Mouse (Mus musculus): ENCODE data around the gene Glud1. TPM values are rescaled to one million over a fixed set of nuclear protein-coding genes. Genes with fewer than 3 reads are reported as not detected.
"Not testable (repeated sequence)": the region's sequence is repeated elsewhere in the genome, so short reads cannot be mapped to it uniquely, and the experiment has no call there.

The Glud1 gene
- polyA plus RNA-seq, 1 experiment from 2014 or later: 87.8 TPM

DNA sequence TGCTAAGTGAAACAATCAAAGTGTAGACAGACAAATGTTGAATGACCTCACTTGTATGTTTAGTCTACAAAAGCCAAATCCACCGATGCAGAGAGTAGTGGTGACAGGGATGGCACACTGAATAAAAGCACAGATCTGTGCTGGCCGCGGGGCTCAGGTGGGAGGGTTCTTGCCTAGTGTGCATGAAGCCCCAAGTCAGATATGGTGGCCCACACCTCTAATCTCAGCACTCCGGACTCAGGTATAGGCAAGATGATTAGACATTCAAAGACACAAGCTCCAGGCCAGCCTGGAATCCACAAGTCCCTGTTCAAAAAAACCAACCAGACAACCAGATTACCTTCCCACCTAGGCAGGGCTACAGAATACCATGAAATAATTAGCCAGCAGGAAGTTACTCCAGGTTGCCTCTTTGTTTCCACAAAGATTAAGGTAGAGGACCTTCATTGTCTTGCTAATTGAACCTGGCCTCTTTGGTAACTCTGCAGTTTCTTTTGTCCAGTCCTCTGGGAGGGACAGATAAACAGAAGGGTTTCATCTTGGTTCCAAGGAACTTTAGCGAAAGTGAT, 49.2 kb downstream of the Glud1 start:
- no peak overlapping the region for H3K4me3 ChIP-seq (replicated peaks)
- WGBS: 28% methylated on average over 5 of the region's 5 CpGs

DNA sequence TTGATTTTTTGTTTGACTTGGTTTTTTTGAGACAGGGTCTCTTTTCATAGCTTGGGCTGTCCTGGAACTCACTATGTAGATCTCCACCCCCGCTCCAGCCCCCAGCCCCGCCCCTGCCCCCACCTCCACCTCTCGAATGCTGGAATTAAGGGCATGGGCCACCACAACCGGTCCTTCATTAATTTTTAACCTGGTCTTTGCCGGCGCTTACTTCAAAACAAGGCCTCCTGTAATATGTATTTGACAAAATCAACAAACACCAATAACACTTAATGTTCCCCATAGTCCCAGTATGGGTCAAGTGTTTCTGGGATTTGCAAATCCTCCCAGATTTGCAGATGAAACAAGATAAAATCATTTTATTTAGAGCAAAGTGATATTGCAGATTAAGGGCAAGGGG, 49.7 kb downstream of the Glud1 start:
- H3K27ac ChIP-seq: no peak overlapping the region

More for the DNA sequence above, 49.2 kb downstream of the Glud1 start:
- Histone ChIP-seq H3K27ac (no peak overlapping the region), H3K4me1 (peaks cover 7% of the 10 kb centered on the region), H3K9ac (no peak overlapping the region), H3K36me3 (replicated peaks) (no peaks in the 10 kb centered on the region), H3K27me3 (peaks cover 20% of the 10 kb centered on the region), H3K4me2 (no peak overlapping the region), H3K9me3 (no peaks in the 10 kb centered on the region)
- no peak for ATAC-seq (ENCODE audit: low FRiP score)

DNA sequence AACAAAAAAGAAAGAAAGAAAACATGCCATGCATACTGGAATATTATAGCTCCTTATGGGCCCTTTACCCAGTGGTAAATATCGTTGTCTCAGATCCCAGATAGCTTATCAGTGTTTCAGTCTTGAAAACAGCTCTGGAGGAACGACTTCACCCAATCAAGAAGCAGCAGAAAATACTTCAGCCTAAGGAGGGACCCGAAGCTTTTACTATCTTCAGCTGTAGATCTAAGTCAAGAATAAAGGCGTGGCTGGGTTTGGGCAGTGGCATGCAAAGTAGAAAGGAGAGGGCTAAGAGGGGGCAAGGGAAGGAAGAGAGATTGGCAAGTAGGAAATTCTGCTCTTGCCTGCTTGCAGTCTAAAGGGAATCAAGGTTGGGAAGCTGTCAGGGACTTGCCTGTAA, 51.6 kb downstream of the Glud1 start:
- H3K4me3 ChIP-seq (replicated peaks): no peak overlapping the region
- no peak overlapping the region for H3K27ac ChIP-seq
- peaks cover 7% of the 10 kb centered on the region for H3K4me1 ChIP-seq
- no peaks in the 10 kb centered on the region for H3K9me3 ChIP-seq
- 80% methylated on average over 4 of the region's 4 CpGs for WGBS
- no peaks in the 10 kb centered on the region for H3K36me3 ChIP-seq (replicated peaks)
- ATAC-seq (ENCODE audit: low FRiP score): no peak
- H3K4me2 ChIP-seq: no peak overlapping the region
- peaks cover 20% of the 10 kb centered on the region for H3K27me3 ChIP-seq
- no peak overlapping the region for H3K9ac ChIP-seq

More for the DNA sequence above, 49.7 kb downstream of the Glud1 start:
- no peaks in the 10 kb centered on the region for H3K9me3 ChIP-seq
- no peaks in the 10 kb centered on the region for H3K36me3 ChIP-seq (replicated peaks)
- H3K27me3 ChIP-seq: peaks cover 20% of the 10 kb centered on the region
- no peak overlapping the region for H3K9ac ChIP-seq
- H3K4me1 ChIP-seq: peaks cover 7% of the 10 kb centered on the region
- H3K4me2 ChIP-seq: no peak overlapping the region
- no peak overlapping the region for H3K4me3 ChIP-seq (replicated peaks)
- WGBS: 45% methylated on average over 6 of the region's 6 CpGs
- no peak for ATAC-seq (ENCODE audit: low FRiP score)

DNA sequence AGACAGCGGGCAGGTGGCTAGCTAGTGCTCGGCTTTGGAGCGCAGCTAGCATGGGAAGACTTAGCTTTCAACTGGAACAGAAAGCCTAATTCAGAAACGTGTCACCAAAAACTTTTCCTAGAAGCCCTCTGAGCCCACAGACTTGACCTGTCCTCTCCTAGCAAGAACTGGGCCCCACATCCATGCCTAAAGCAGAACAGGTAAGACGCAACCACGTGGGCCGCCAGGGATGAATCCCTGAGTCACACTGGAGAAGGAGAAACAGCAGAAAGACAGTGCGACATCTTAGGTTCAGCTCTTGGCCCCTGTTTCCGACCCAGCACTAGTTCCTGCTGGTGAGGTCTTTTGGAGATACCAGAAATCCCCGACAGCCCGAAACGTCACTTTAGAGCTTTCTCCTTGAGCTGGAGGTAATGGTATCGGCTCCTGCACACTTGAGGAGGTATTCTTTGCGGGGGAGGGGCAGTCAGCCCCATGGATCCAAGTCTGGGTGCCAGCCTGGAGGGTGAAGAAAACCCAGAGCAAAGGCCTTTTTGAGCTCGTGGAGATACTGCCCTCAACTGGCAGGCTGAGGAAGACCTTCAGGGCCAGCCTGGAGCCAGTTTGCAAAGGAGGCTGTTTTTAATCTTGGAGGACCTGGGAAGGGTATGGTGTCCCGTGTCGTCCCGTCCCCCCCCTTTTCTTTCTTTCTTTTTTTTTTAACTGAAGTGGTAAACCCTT, 52.4 kb downstream of the Glud1 start:
- peaks cover 16% of the 10 kb centered on the region for H3K27me3 ChIP-seq
- H3K4me1 ChIP-seq: peaks cover 7% of the 10 kb centered on the region
- H3K4me3 ChIP-seq (replicated peaks): peak overlapping the region; percentile 42
- no peak overlapping the region for H3K9ac ChIP-seq
- H3K4me2 ChIP-seq: peak overlapping the region; percentile 71
- H3K9me3 ChIP-seq: no peaks in the 10 kb centered on the region
- 31% methylated on average over 18 of the region's 18 CpGs for WGBS
- no peak overlapping the region for H3K27ac ChIP-seq
- no peaks in the 10 kb centered on the region for H3K36me3 ChIP-seq (replicated peaks)
- ATAC-seq (ENCODE audit: low FRiP score): peak; percentile 62

DNA sequence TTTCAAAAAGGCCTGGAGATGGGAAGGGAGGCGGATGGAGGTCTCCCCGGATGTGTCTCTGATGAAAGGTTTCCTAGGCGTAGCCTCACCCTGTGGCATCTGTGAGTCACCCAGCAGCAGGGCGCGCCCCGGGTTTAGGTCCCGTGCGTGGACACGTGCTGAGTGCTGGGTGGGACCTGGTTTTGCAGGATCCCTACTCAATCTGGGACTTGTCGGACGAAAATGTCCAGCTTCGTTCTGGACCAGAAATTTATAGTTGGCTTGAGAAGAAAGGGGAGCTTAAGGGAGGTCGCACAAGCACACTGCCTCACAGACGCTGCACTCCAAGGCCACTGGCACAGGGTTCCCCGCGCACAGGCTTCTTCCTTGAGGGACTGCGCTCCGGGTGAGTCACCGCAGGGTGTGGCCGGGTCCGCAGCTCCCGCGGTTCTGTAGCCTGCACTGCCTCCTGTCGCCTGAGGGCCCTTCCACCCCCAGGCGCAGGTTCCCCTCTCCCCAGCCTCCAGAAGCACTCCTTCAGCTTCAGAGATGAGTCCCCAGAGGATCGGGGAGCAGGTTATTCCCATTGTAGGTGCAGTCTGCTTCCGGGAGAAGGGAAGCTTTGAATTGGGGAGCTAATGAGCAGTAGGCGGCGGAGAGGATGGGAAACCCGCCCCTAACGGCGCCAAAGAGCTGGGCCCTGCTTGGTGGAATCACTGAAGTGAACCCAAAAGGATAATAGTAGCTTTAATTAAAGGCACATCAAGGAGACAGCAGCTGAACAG, 53.1 kb downstream of the Glud1 start:
- no peaks in the 10 kb centered on the region for H3K36me3 ChIP-seq (replicated peaks)
- ATAC-seq (ENCODE audit: low FRiP score): peak; percentile 78
- peak overlapping the region; percentile 42 for H3K4me3 ChIP-seq (replicated peaks)
- H3K27ac ChIP-seq: no peak overlapping the region
- under 1% methylated on average over 32 of the region's 32 CpGs for WGBS
- peak overlapping the region; percentile 49 for H3K9ac ChIP-seq
- H3K4me2 ChIP-seq: peak overlapping the region; percentile 71
- H3K4me1 ChIP-seq: peaks cover 7% of the 10 kb centered on the region
- H3K9me3 ChIP-seq: no peaks in the 10 kb centered on the region
- H3K27me3 ChIP-seq: peaks cover 16% of the 10 kb centered on the region

DNA sequence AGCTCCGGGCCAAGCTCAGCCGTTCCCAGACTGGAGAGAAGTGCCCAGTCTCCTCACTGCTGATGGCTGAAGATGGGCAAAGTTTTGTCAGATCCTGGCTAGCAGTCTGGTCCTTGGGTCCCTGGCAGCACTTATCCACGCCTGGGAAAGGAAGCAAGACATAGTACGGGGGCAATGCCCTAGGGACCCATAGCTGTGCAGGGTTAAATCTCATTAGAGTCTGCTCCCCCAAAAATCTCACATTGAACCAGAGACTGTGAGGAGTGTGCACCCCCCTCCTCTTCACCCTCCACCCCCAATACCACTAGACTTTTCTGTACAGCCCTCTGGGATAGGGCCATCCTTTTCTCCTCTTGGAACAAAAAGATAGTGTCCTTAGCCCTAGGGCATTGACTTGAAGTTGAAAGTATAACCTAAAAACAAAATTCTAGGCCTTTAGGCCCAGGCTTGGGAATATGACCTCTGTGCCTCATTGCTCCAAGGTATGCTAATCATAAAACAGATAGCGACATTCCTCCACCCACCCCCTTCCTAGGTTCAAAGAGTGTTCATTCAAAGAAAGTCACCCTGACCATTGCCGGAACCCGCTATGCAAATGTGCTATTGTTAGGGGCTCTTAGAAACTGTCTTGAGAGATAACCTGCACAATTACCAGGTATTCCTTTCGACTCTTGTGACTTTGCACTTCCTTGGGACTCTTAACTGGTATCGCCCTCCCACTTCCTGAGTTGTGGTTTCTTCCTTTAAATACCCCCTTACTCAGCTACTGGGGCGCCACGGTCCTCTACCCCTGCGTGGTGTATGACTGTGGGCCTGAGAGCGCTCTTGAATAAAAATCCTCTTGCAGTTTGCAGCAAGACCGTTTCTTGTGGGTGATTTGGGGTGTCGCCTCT, 54.0 kb downstream of the Glud1 start:
- not testable (repeated sequence) for H3K4me1 ChIP-seq; H3K9me3 ChIP-seq; H3K36me3 ChIP-seq (replicated peaks); H3K27ac ChIP-seq
- peak overlapping the region; percentile 71 for H3K4me2 ChIP-seq
- peak; percentile 66 for ATAC-seq (ENCODE audit: low FRiP score)
- H3K27me3 ChIP-seq: peaks cover 16% of the 10 kb centered on the region
- peak overlapping the region; percentile 42 for H3K4me3 ChIP-seq (replicated peaks)
- WGBS: 75% methylated on average over 15 of the region's 15 CpGs
- peak overlapping the region; percentile 49; the same call in 1 of the 2 replicates for H3K9ac ChIP-seq

DNA sequence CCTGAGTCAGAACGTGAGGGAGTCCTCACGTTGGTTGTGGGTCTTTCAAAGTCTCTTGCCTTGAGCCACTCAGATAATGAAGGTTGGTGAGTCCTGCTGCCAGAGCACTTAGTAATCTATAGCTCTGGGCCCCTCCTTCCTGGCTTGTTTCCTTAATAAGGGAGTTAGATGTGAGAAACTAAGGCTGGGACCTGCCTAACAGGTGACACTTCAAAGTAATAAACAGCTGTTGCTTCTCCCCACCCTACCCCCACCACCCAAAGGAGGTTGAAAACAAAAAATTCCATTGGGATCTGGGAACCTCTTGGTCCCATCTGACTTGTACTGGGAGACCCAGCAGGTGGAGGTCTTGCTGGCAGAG, 54.6 kb downstream of the Glud1 start:
- H3K9me3 ChIP-seq: no peaks in the 10 kb centered on the region
- H3K36me3 ChIP-seq (replicated peaks): no peaks in the 10 kb centered on the region
- no peak overlapping the region for H3K4me2 ChIP-seq
- 90% methylated on average over 2 of the region's 2 CpGs for WGBS
- H3K27me3 ChIP-seq: peaks cover 16% of the 10 kb centered on the region
- H3K4me1 ChIP-seq: peaks cover 7% of the 10 kb centered on the region
- ATAC-seq (ENCODE audit: low FRiP score): no peak
- H3K4me3 ChIP-seq (replicated peaks): no peak overlapping the region
- H3K27ac ChIP-seq: no peak overlapping the region
- no peak overlapping the region for H3K9ac ChIP-seq

DNA sequence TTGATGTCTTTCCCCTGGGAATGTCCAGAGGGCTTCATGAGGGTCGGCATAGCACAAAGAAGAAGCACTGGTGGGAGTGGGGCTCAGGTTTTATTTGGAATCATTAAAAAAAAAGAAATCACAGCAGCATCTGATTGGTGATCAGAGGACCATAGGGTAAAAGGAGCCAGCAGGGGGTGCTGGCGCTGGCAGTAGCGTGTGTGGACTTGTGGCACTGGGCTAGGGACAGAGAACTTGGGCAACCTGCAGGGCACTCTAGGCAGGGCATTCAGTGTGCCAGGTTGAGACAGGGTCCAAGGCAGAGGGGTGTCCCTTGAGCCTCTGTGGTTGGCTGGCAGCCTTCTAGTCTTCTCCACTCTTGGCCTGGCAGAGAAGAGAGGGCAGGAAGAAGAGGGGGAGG, 59.7 kb downstream of the Glud1 start:
- Histone ChIP-seq H3K4me1 (no peaks in the 10 kb centered on the region), H3K9me3 (no peaks in the 10 kb centered on the region), H3K4me3 (replicated peaks) (no peak overlapping the region), H3K27me3 (no peaks in the 10 kb centered on the region), H3K36me3 (replicated peaks) (no peaks in the 10 kb centered on the region), H3K27ac (no peak overlapping the region), H3K9ac (no peak overlapping the region), H3K4me2 (no peak overlapping the region)
- ATAC-seq (ENCODE audit: low FRiP score): no peak
- 57% methylated on average over 3 of the region's 3 CpGs for WGBS

DNA sequence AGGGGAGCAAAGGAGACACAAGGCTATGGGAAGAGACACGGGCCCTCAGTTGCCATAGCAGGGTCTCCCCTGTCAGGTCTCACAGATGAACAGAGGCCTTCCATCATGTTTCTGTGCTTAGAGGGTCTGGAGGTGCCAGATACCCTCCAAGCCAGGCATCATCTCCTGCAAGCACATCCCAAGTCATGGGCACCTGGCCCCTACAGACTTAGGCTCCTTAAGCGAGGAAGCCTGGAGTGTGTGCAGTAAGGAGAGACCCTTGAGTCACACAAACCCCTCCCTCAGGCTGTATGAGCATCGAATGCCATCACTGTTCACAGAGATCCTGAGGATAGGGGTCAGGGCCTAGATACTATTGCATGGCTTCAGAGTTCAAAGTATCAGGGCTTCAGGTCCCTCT, 60.4 kb downstream of the Glud1 start:
- 91% methylated on average over 3 of the region's 3 CpGs for WGBS
- no peak overlapping the region for H3K27ac ChIP-seq
- H3K4me1 ChIP-seq: no peaks in the 10 kb centered on the region
- no peaks in the 10 kb centered on the region for H3K9me3 ChIP-seq
- no peak overlapping the region for H3K4me3 ChIP-seq (replicated peaks)
- H3K27me3 ChIP-seq: no peaks in the 10 kb centered on the region
- ATAC-seq (ENCODE audit: low FRiP score): no peak
- H3K9ac ChIP-seq: no peak overlapping the region
- H3K4me2 ChIP-seq: no peak overlapping the region
- no peaks in the 10 kb centered on the region for H3K36me3 ChIP-seq (replicated peaks)

DNA sequence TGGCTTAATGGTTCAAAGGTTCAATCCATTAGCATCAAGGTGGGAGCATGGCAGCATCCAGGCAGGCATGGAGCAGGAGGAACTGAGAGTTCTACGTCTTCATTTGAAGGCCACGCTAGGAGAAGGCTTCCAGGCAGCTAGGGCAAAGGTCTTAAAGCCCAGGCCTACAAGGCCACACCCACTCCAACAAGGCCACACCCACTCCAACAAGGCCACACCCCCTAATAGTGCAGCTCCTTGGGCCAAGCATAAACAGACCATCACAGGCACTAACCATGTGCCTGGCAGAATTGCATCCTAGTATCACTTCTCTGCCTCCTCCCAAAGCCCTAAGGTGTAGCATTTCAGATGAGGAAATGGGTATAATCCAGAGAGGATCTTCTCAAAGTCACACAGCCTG, 61.2 kb downstream of the Glud1 start:
- no peaks in the 10 kb centered on the region for H3K9me3 ChIP-seq
- no peak overlapping the region for H3K4me2 ChIP-seq
- H3K4me3 ChIP-seq (replicated peaks): no peak overlapping the region
- H3K4me1 ChIP-seq: no peaks in the 10 kb centered on the region
- H3K27me3 ChIP-seq: no peaks in the 10 kb centered on the region
- H3K9ac ChIP-seq: no peak overlapping the region
- no peak for ATAC-seq (ENCODE audit: low FRiP score)
- H3K36me3 ChIP-seq (replicated peaks): no peaks in the 10 kb centered on the region
- H3K27ac ChIP-seq: no peak overlapping the region
- WGBS: 100% methylated on average over 2 of the region's 2 CpGs

DNA sequence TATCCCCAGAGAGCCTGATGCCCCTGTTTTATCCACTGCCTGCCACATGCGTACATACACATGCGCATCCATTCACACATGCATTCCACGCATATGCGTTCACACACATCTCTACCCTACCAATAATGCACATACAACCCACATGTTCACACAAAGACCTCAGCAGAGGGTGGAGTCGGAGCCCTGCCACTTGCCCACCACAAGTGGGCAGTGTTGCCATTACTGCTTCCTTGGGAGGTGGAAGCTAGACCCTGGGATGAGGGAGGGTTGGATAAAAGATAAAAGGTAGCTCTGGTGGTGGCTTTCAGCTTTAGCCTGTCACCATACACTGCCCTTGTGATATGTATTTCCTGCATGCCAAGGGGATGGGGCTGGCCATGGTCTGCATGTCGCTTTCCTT, 62.1 kb downstream of the Glud1 start:
- Histone ChIP-seq H3K27ac (no peak overlapping the region), H3K4me3 (replicated peaks) (no peak overlapping the region), H3K4me1 (no peaks in the 10 kb centered on the region), H3K27me3 (no peaks in the 10 kb centered on the region), H3K9ac (no peak overlapping the region), H3K9me3 (no peaks in the 10 kb centered on the region), H3K4me2 (no peak overlapping the region), H3K36me3 (replicated peaks) (no peaks in the 10 kb centered on the region)
- ATAC-seq (ENCODE audit: low FRiP score): peak; percentile 57; the same call in 1 of the 2 replicates
- 85% methylated on average over 6 of the region's 6 CpGs for WGBS

DNA sequence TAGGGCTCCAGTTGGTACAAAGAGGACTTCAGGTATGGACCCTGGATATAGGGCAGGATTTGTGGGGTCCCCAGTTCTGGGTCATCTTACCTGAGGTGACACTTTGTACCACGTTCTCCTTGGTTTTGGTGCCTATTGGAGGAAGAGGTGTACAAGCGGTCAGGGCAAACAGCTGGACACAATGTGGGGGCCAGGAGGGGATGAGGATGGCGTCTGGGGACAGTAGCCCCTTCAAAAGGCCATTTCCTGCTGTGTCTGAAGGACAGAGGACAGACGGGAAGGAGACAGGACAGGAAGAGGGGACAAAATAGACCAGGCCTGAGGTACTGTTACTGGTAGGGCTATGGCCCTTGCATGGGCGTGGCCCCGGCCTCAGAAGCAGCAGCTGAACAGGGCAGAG, 63.1 kb downstream of the Glud1 start:
- WGBS: 81% methylated on average over 6 of the region's 6 CpGs
- Histone ChIP-seq H3K9ac (no peak overlapping the region), H3K4me1 (peaks cover 6% of the 10 kb centered on the region), H3K36me3 (replicated peaks) (no peaks in the 10 kb centered on the region), H3K27me3 (no peaks in the 10 kb centered on the region), H3K27ac (no peak overlapping the region), H3K9me3 (no peaks in the 10 kb centered on the region), H3K4me3 (replicated peaks) (no peak overlapping the region), H3K4me2 (no peak overlapping the region)
- ATAC-seq (ENCODE audit: low FRiP score): no peak

All from forebrain, embryonic 12.5 days (tissue).